Mouse (Mus musculus): Measurements from ENCODE around the gene Filip1. TPM values are rescaled to one million over a fixed set of nuclear protein-coding genes. Genes with fewer than 3 reads are reported as not detected.

Filip1 gene
- polyA plus RNA-seq, 1 experiment from 2014 or later = 4.3 TPM

- 36% methylated on average over 10 of the region's 10 CpGs for WGBS
These were observed 90.8 kb downstream of the Filip1 start for GRCm38 (mm10) chr9:79921701-79922492.

DNA sequence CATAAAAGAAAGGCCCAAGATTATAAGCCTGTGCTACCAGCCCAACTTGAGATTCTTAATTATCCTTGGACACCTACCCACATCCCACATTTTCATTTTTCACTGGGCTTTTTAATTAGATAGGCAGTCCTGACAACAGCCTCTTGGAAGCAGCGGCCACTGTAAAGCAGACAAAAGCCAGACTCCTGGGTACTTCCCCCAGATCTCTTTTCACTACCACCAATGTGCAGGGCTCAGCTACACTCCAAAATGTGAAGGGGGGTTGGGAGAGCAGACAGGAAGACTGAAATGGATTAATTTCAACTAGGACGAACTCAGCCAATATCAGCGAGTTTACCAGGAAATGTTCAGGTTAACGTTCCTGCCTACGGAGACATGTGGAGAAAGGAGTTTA is 92.1 kb downstream of the Filip1 start:
- Histone ChIP-seq H3K4me1 (peaks cover 16% of the 10 kb centered on the region), H3K27me3 (no peaks in the 10 kb centered on the region), H3K9ac (no peak overlapping the region), H3K9me3 (no peaks in the 10 kb centered on the region), H3K4me3 (no peak overlapping the region), H3K27ac (no peak overlapping the region), H3K36me3 (no peaks in the 10 kb centered on the region), H3K4me2 (replicated peaks) (no peak overlapping the region)
- ATAC-seq (ENCODE audit: insufficient number of reproducible peaks, insufficient read depth, low FRiP score, low TSS enrichment) = no peak
- WGBS = 64% methylated on average over 5 of the region's 5 CpGs

More at GRCm38 (mm10) chr9:79921701-79922492, 90.8 kb downstream of the Filip1 start:
- no peak overlapping the region for H3K27ac ChIP-seq
- no peak overlapping the region for H3K4me2 ChIP-seq (replicated peaks)
- no peak overlapping the region for H3K4me3 ChIP-seq
- no peak for ATAC-seq (ENCODE audit: insufficient number of reproducible peaks, insufficient read depth, low FRiP score, low TSS enrichment)
- H3K4me1 ChIP-seq = peaks cover 16% of the 10 kb centered on the region
- no peaks in the 10 kb centered on the region for H3K9me3 ChIP-seq
- H3K36me3 ChIP-seq = no peaks in the 10 kb centered on the region
- H3K27me3 ChIP-seq = no peaks in the 10 kb centered on the region
- H3K9ac ChIP-seq = no peak overlapping the region

GRCm38 (mm10) chr9:79919750-79920539 is 92.7 kb downstream of the Filip1 start:
- H3K4me3 ChIP-seq = no peak overlapping the region
- 71% methylated on average over 9 of the region's 9 CpGs for WGBS
- no peaks in the 10 kb centered on the region for H3K27me3 ChIP-seq
- ATAC-seq (ENCODE audit: insufficient number of reproducible peaks, insufficient read depth, low FRiP score, low TSS enrichment) = no peak
- peaks cover 16% of the 10 kb centered on the region for H3K4me1 ChIP-seq
- no peak overlapping the region for H3K27ac ChIP-seq
- no peaks in the 10 kb centered on the region for H3K9me3 ChIP-seq
- H3K9ac ChIP-seq = no peak overlapping the region
- H3K4me2 ChIP-seq (replicated peaks) = no peak overlapping the region
- no peaks in the 10 kb centered on the region for H3K36me3 ChIP-seq

DNA sequence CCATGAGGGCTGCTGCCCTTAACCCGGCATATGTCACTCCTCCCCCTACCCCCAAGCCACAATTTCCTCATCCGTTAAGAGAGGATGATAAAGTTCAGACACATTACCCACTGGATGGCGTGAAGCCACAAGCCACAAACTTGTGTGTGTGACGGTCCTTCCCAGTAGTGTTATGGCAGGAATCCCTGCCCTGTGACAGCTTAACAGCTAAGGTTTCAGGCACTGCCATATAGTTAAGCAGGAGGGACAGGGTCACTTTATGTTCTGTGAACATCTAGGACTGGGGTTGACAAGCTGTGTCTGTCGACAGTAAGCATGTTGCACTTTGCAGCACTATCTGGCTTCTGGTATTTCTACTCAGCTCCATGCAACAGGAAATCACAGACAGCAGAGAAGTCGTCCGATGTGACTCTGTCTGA is 93.3 kb downstream of the Filip1 start:
- no peak overlapping the region for H3K9ac ChIP-seq
- no peaks in the 10 kb centered on the region for H3K27me3 ChIP-seq
- WGBS = 77% methylated on average over 7 of the region's 7 CpGs
- no peaks in the 10 kb centered on the region for H3K9me3 ChIP-seq
- peaks cover 16% of the 10 kb centered on the region for H3K4me1 ChIP-seq
- H3K4me2 ChIP-seq (replicated peaks) = no peak overlapping the region
- H3K36me3 ChIP-seq = no peaks in the 10 kb centered on the region
- no peak overlapping the region for H3K4me3 ChIP-seq
- no peak for ATAC-seq (ENCODE audit: insufficient number of reproducible peaks, insufficient read depth, low FRiP score, low TSS enrichment)
- no peak overlapping the region for H3K27ac ChIP-seq

DNA sequence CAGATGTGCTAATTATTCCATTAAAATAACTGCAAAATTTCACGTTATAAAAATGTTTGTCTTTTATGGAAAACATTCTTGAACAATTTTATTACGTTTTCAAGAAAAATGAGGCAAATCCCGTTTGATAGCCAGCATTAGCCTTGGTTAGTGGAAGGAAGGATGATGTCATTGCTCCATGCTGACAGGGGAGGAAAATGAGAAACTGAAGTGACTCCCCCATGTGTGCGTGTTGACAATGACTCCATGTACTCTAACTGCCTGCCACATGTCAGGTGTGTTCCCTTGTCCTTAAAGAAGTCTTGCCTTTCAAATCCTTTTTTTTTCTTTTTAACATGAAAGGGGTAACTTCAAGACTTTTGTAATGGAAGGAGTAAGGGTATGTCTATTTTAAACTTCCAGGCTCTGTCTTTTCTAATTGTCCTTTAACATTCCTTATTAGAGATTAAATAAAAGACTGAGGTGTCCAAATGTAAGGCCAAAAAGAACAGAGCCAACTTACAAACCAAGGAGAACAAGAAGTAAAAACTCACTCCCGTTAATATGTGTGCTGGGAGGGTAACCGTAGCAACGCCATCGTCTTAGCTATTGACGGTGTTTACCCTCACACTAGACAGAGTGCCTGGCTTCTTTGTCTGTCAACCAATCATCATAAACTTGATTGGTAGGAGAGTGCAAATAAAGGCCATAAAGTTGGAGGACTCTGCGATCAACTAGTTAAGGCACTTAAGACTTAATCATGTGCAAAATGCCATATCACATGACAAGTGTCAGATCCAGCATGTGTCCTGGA is 94.1 kb downstream of the Filip1 start:
- Histone ChIP-seq H3K36me3 (no peaks in the 10 kb centered on the region), H3K4me3 (no peak overlapping the region), H3K4me2 (replicated peaks) (no peak overlapping the region), H3K9ac (no peak overlapping the region), H3K27me3 (no peaks in the 10 kb centered on the region), H3K27ac (no peak overlapping the region), H3K9me3 (no peaks in the 10 kb centered on the region), H3K4me1 (peaks cover 16% of the 10 kb centered on the region)
- 71% methylated on average over 10 of the region's 10 CpGs for WGBS
- no peak for ATAC-seq (ENCODE audit: insufficient number of reproducible peaks, insufficient read depth, low FRiP score, low TSS enrichment)

DNA sequence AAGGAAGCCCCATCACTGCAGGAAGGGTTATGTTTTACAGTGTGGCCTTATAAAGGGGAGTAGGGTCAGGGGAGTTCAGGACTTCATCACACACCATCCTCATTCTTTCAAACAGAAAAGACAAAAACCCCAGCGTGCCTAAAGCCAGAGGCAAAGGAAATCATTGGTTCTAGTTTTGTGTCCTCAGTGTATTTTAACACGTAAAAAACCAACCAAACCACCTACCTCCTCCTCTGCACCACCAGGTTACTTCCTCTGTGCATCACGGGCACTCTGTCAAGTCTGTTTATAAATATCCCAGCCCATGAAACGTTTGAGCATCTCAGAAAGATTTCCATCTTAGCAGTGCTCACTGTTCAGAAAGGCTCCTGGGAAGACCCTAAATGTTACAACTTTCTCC is 98.4 kb downstream of the Filip1 start:
- Histone ChIP-seq H3K4me1 (0 out of 2 replicates have a peak, but pooled peaks cover 3% of the 10 kb centered on the region), H3K27me3 (no peaks in the 10 kb centered on the region), H3K9me3 (no peaks in the 10 kb centered on the region), H3K4me2 (replicated peaks) (no peak overlapping the region), H3K27ac (no peak overlapping the region), H3K36me3 (no peaks in the 10 kb centered on the region), H3K9ac (no peak overlapping the region), H3K4me3 (no peak overlapping the region)
- 43% methylated on average over 4 of the region's 4 CpGs for WGBS
- no peak for ATAC-seq (ENCODE audit: insufficient number of reproducible peaks, insufficient read depth, low FRiP score, low TSS enrichment)

- ATAC-seq (ENCODE audit: insufficient number of reproducible peaks, insufficient read depth, low FRiP score, low TSS enrichment) = no peak
- WGBS = 85% methylated on average over 5 of the region's 5 CpGs
- no peak overlapping the region for H3K27ac ChIP-seq
These were observed 99.7 kb downstream of the Filip1 start for GRCm38 (mm10) chr9:79912971-79913370.

GRCm38 (mm10) chr9:79910166-79910565 is 102.5 kb downstream of the Filip1 start:
- Histone ChIP-seq H3K9ac (no peak overlapping the region), H3K4me2 (replicated peaks) (no peak overlapping the region), H3K4me3 (no peak overlapping the region), H3K27ac (no peak overlapping the region), H3K9me3 (no peaks in the 10 kb centered on the region), H3K4me1 (no peaks in the 10 kb centered on the region), H3K36me3 (no peaks in the 10 kb centered on the region), H3K27me3 (no peaks in the 10 kb centered on the region)
- no peak for ATAC-seq (ENCODE audit: insufficient number of reproducible peaks, insufficient read depth, low FRiP score, low TSS enrichment)
- WGBS = 94% methylated on average over 3 of the region's 3 CpGs

More at GRCm38 (mm10) chr9:79912971-79913370, 99.7 kb downstream of the Filip1 start:
- Histone ChIP-seq H3K9me3 (no peaks in the 10 kb centered on the region), H3K4me3 (no peak overlapping the region), H3K4me1 (0 out of 2 replicates have a peak, but pooled peaks cover 3% of the 10 kb centered on the region), H3K27me3 (no peaks in the 10 kb centered on the region), H3K4me2 (replicated peaks) (no peak overlapping the region), H3K36me3 (no peaks in the 10 kb centered on the region), H3K9ac (no peak overlapping the region)

DNA sequence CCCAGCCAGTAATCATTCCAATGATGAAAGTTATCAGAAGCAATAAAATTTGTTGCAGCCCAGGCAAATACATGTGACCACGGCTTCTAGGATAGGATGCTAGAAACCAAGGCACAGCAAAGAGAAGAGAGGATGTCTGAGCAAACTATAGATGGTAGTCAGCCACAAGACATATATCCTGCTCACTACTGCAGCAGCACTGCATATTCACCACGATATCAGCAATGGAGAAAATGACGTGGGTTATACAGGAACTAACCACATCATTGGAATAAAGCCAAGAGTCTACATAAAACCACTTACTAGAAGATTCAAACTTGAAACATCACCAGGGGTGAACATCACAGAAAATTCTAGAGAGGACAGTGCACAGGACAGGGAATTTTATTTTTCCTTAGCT is 113.8 kb downstream of the Filip1 start:
- Histone ChIP-seq H3K4me1 (no peaks in the 10 kb centered on the region), H3K9me3 (no peaks in the 10 kb centered on the region), H3K36me3 (no peaks in the 10 kb centered on the region), H3K9ac (no peak overlapping the region), H3K4me2 (replicated peaks) (no peak overlapping the region), H3K4me3 (no peak overlapping the region), H3K27ac (no peak overlapping the region), H3K27me3 (no peaks in the 10 kb centered on the region)
- WGBS = 68% methylated on average over 3 of the region's 3 CpGs
- ATAC-seq (ENCODE audit: insufficient number of reproducible peaks, insufficient read depth, low FRiP score, low TSS enrichment) = no peak

- no peak overlapping the region for H3K4me3 ChIP-seq
- no peaks in the 10 kb centered on the region for H3K36me3 ChIP-seq
- H3K9me3 ChIP-seq = no peaks in the 10 kb centered on the region
- no peaks in the 10 kb centered on the region for H3K4me1 ChIP-seq
- 47% methylated on average over 5 of the region's 5 CpGs for WGBS
- no peak overlapping the region for H3K9ac ChIP-seq
- H3K27me3 ChIP-seq = no peaks in the 10 kb centered on the region
- no peak overlapping the region for H3K27ac ChIP-seq
- H3K4me2 ChIP-seq (replicated peaks) = no peak overlapping the region
- no peak for ATAC-seq (ENCODE audit: insufficient number of reproducible peaks, insufficient read depth, low FRiP score, low TSS enrichment)
These were observed 118.0 kb downstream of the Filip1 start for GRCm38 (mm10) chr9:79894665-79895064.

- no peak overlapping the region for H3K9ac ChIP-seq
- no peaks in the 10 kb centered on the region for H3K36me3 ChIP-seq
- H3K27ac ChIP-seq = no peak overlapping the region
- no peak overlapping the region for H3K4me3 ChIP-seq
- no peaks in the 10 kb centered on the region for H3K4me1 ChIP-seq
- H3K27me3 ChIP-seq = no peaks in the 10 kb centered on the region
- no peaks in the 10 kb centered on the region for H3K9me3 ChIP-seq
- ATAC-seq (ENCODE audit: insufficient number of reproducible peaks, insufficient read depth, low FRiP score, low TSS enrichment) = no peak
- no peak overlapping the region for H3K4me2 ChIP-seq (replicated peaks)
- 74% methylated on average over 4 of the region's 4 CpGs for WGBS
These were observed 118.6 kb downstream of the Filip1 start for GRCm38 (mm10) chr9:79893841-79894612.

Measured in embryonic facial prominence, embryonic 12.5 days (tissue).